Mouse (Mus musculus) embryonic fibroblast, embryonic 13.5 days (primary cell): ENCODE results near the gene Ska3. TPM values are rescaled to one million over a fixed set of nuclear protein-coding genes. Genes with fewer than 3 reads are reported as not detected.
"Not testable (repeated sequence)": the region's sequence is repeated elsewhere in the genome, so short reads cannot be mapped to it uniquely, and the experiment has no call there.

Source experiments
- H3K27ac ChIP-seq: 2 replicates; pipeline ENCODE4 v1.5.1; 2012; ENCODE audit warnings: low read length, control low read depth, inconsistent platforms; ENCODE audit not compliant: insufficient read depth
- H3K4me1 ChIP-seq: 2 replicates; pipeline ENCODE4 v1.6.1; 2011; ENCODE audit warnings: low read length; ENCODE audit not compliant: control insufficient read depth, insufficient read depth
- H3K4me3 ChIP-seq: 2 replicates; pipeline ENCODE4 v1.5.1; 2011; ENCODE audit warnings: mild to moderate bottlenecking, control low read depth, low read length; ENCODE audit not compliant: insufficient read depth
- CTCF ChIP-seq: IDR thresholded peaks from 2 replicates; pipeline ENCODE4 v1.5.1; 2011; ENCODE audit warnings: mild to moderate bottlenecking, control low read depth, low read length, moderate library complexity, borderline replicate concordance; ENCODE audit not compliant: insufficient read depth
- POLR2A ChIP-seq: IDR thresholded peaks from 2 replicates; pipeline ENCODE4 v1.6.1; 2011; ENCODE audit warnings: low read depth, mild to moderate bottlenecking, control low read depth, low read length, moderate library complexity
- polyA plus RNA-seq: library from polyadenylated mRNA; stranded (reverse); fragments of >200 nt; gene quantifications from 2 replicates; pipeline ENCODE4 v1.2.4, GENCODE M21; 2011; ENCODE audit warnings: low read depth; ENCODE audit not compliant: missing spikeins, insufficient read length

Ska3 gene
- polyA plus RNA-seq, 1 experiment, result 18.5 TPM

- peaks cover 13% of the 10 kb centered on the region for H3K4me1 ChIP-seq
- H3K27ac ChIP-seq, result no peak overlapping the region
- TF ChIP-seq CTCF (no peak), POLR2A (no peak)
- no peak overlapping the region for H3K4me3 ChIP-seq
Measured at GRCm38 (mm10) chr14:57848646-57849045, 22.7 kb upstream of the Ska3 start.

GRCm38 (mm10) chr14:57848061-57848460 is 22.1 kb upstream of the Ska3 start:
- not testable (repeated sequence) for H3K4me3 ChIP-seq, H3K27ac ChIP-seq
- peaks cover 13% of the 10 kb centered on the region for H3K4me1 ChIP-seq

GRCm38 (mm10) chr14:57844535-57844934 is 18.6 kb upstream of the Ska3 start:
- Histone ChIP-seq H3K4me3 (no peak overlapping the region), H3K4me1 (no peaks in the 10 kb centered on the region), H3K27ac (no peak overlapping the region)
- no peak for TF ChIP-seq POLR2A
- TF ChIP-seq CTCF, result no peak

GRCm38 (mm10) chr14:57835157-57835556 is 9.2 kb upstream of the Ska3 start:
- TF ChIP-seq CTCF (no peak), POLR2A (no peak)
- Histone ChIP-seq H3K27ac (no peak overlapping the region), H3K4me1 (no peaks in the 10 kb centered on the region), H3K4me3 (no peak overlapping the region)

DNA sequence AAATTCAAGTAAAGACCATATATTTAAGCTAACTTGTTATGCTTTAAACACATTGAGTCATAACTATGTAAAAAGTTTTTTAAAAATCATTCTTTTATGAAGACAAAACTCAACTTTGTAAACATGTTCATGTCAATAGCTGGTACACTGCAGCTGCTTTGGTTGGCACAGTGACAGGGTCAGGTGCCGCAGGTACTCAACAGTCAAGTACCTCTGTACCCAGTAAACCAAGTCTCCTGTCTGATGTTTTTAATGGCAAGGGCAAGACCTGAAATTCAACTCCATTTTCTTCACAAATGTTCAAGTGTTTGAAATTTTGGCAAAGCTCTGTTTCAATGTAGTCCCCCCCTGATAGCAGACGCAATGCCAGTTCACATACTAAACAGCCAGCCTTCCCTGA is 7.5 kb upstream of the Ska3 start:
- Histone ChIP-seq H3K4me3 (no peak overlapping the region), H3K27ac (no peak overlapping the region), H3K4me1 (no peaks in the 10 kb centered on the region)
- TF ChIP-seq CTCF, result no peak
- no peak for TF ChIP-seq POLR2A

DNA sequence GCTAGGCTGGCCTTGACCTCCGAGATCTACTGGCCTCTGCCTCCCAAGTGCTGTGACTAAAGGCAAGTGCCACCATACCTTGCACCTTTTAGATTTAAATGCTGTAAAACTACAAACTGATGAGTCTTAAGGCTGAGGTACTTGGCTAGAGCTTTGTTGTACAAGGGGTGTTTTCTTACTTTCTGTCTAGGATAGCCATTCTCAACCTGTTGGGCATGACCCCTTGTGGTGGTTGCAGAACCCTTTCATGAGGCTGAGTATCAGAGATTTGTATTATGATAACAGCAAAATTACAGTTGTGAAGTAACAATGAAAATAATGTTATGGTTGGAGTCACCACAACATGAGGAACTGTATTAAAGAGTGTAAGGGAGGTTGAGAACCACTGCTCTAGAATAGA is 1.3 kb upstream of the Ska3 start:
- H3K4me1 ChIP-seq, result peaks cover 5% of the 10 kb centered on the region; the same call in 1 of the 2 replicates
- TF ChIP-seq CTCF, result no peak
- no peak for TF ChIP-seq POLR2A
- H3K27ac ChIP-seq, result no peak overlapping the region
- peak overlapping the region; percentile 85 for H3K4me3 ChIP-seq

GRCm38 (mm10) chr14:57820839-57821238 is 5.1 kb downstream of the Ska3 start:
- Histone ChIP-seq H3K4me1 (0 out of 2 replicates have a peak, but pooled peaks cover 2% of the 10 kb centered on the region), H3K4me3 (no peak overlapping the region), H3K27ac (no peak overlapping the region)
- TF ChIP-seq POLR2A, result no peak
- no peak for TF ChIP-seq CTCF

- Histone ChIP-seq H3K4me1 (no peaks in the 10 kb centered on the region), H3K4me3 (no peak overlapping the region), H3K27ac (no peak overlapping the region)
- TF ChIP-seq POLR2A (no peak), CTCF (no peak)
Measured at GRCm38 (mm10) chr14:57811844-57812243, 14.1 kb downstream of the Ska3 start.

- TF ChIP-seq CTCF, result no peak
- no peak for TF ChIP-seq POLR2A
- no peak overlapping the region for H3K27ac ChIP-seq
- H3K4me3 ChIP-seq, result no peak overlapping the region
- H3K4me1 ChIP-seq, result no peaks in the 10 kb centered on the region
Measured at GRCm38 (mm10) chr14:57810886-57811285, 15.1 kb downstream of the Ska3 start.

DNA sequence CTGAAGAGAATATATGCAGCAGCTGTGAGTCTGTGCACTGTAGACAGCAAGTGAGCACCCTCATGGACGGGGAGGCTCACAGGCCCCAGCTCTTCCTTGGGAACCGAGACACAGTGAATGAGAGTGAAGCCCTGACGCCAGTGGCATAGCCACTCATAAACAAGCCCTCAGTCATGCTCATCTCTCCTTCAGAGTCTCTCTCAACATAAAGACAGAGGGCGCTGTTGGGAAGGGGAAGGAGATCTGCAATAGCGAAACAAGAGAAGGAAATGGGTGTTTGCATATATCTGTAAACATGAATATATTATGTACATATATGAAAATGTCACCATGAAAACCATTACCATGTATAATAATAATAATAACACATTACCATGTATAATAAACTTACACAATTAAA is 17.4 kb downstream of the Ska3 start:
- TF ChIP-seq POLR2A (no peak), CTCF (no peak)
- Histone ChIP-seq H3K4me3 (no peak overlapping the region), H3K4me1 (peaks cover 4% of the 10 kb centered on the region; the same call in 1 of the 2 replicates), H3K27ac (no peak overlapping the region)

GRCm38 (mm10) chr14:57803731-57804130 is 22.3 kb downstream of the Ska3 start:
- H3K27ac ChIP-seq, result peak overlapping the region; percentile 45; the same call in 1 of the 2 replicates
- no peak for TF ChIP-seq CTCF
- no peak for TF ChIP-seq POLR2A
- H3K4me1 ChIP-seq, result peaks cover 4% of the 10 kb centered on the region; the same call in 1 of the 2 replicates
- H3K4me3 ChIP-seq, result no peak overlapping the region
